Mouse (Mus musculus) embryonic facial prominence, embryonic 11.5 days (tissue): ENCODE results near the gene Gm3776. TPM values are rescaled to one million over a fixed set of nuclear protein-coding genes. Genes with fewer than 3 reads are reported as not detected.
"Not testable (repeated sequence)": the region's sequence is repeated elsewhere in the genome, so short reads cannot be mapped to it uniquely, and the experiment has no call there.

Experiments used
- ATAC-seq: fragments of 200-750 bp; cut with Nextera tagmentation; replicated peaks from 2 replicates; pipeline ENCODE4 v1.8.0; 2017; ENCODE audit warnings: low read depth; ENCODE audit not compliant: insufficient number of reproducible peaks, low FRiP score, low TSS enrichment
- DNase-seq: peaks from one replicate; pipeline ENCODE4 v3.0.0-alpha.2; 2015; ENCODE audit warnings: low spot score
- H3K27ac ChIP-seq: fragments of 300-500 bp; sonication (generic); replicated peaks from 2 replicates; pipeline ENCODE4 v1.5.1; 2014; ENCODE audit warnings: mild to moderate bottlenecking, low read depth, low read length, control low read depth
- H3K27me3 ChIP-seq: fragments of 300-500 bp; sonication (generic); 2 replicates; pipeline ENCODE4 v1.6.1; 2014; ENCODE audit warnings: mild to moderate bottlenecking, low read length, moderate library complexity, mixed read lengths; ENCODE audit not compliant: control insufficient read depth, insufficient read depth
- H3K36me3 ChIP-seq: fragments of 300-500 bp; sonication (generic); replicated peaks from 2 replicates; pipeline ENCODE4 v1.6.1; 2014; ENCODE audit warnings: low read depth, mild to moderate bottlenecking, low read length, moderate library complexity, mixed read lengths; ENCODE audit not compliant: control insufficient read depth, insufficient read depth
- H3K4me1 ChIP-seq: fragments of 300-500 bp; sonication (generic); 2 replicates; pipeline ENCODE4 v1.6.1; 2014; ENCODE audit warnings: low read length, mixed read lengths; ENCODE audit not compliant: control insufficient read depth, insufficient read depth
- H3K4me2 ChIP-seq: fragments of 300-500 bp; sonication (generic); 2 replicates; pipeline ENCODE4 v1.6.1; 2014; ENCODE audit warnings: low read depth, mild to moderate bottlenecking, control low read depth, low read length, moderate library complexity
- H3K4me3 ChIP-seq: fragments of 300-500 bp; sonication (generic); 2 replicates; pipeline ENCODE4 v1.5.1; 2014; ENCODE audit warnings: low read depth, low read length, control low read depth
- H3K9ac ChIP-seq: fragments of 300-500 bp; sonication (generic); replicated peaks from 2 replicates; pipeline ENCODE4 v1.6.1; 2014; ENCODE audit warnings: mild to moderate bottlenecking, control low read depth, low read length
- H3K9me3 ChIP-seq: fragments of 300-500 bp; sonication (generic); replicated peaks from 2 replicates; pipeline ENCODE4 v1.6.1; 2016; ENCODE audit warnings: mild to moderate bottlenecking, low read length, inconsistent platforms, mixed read lengths; ENCODE audit not compliant: control insufficient read depth
- WGBS: fragments of 180-500 bp; shearing (Covaris S2); extraction: QIAGEN DNeasy Blood & Tissue Kit; methylation state at CpG from one replicate; pipeline ENCODE4 v1.1.7; 2014; 5-methylcytosine and 5-hydroxymethylcytosine counted together
- polyA plus RNA-seq: library from polyadenylated mRNA; unstranded; fragments of >200 nt; fragmentation: Nextera tagmentation; extraction: Ambion mirVana; gene quantifications from 2 replicates; pipeline ENCODE4 v1.2.1, GENCODE M21; 2014

Gm3776 gene
- polyA plus RNA-seq, 1 experiment from 2014 or later: not detected

- not testable (repeated sequence) for ATAC-seq, H3K9me3 ChIP-seq, H3K27me3 ChIP-seq, H3K4me1 ChIP-seq, H3K4me2 ChIP-seq, H3K9ac ChIP-seq, H3K36me3 ChIP-seq, DNase-seq, H3K4me3 ChIP-seq, H3K27ac ChIP-seq
- 0% methylated on average over 1 of the region's 6 CpGs for WGBS
These were observed 2.8 kb downstream of the Gm3776 start for GRCm38 (mm10) chr9:78259688-78260087.

GRCm38 (mm10) chr9:78270945-78271344 lies 14.0 kb downstream of the Gm3776 start:
- H3K9ac ChIP-seq, H3K36me3 ChIP-seq, H3K9me3 ChIP-seq, DNase-seq, H3K4me3 ChIP-seq, H3K4me2 ChIP-seq, H3K27ac ChIP-seq, ATAC-seq, H3K4me1 ChIP-seq, H3K27me3 ChIP-seq: not testable (repeated sequence)
- WGBS: 80% methylated on average over 3 of the region's 3 CpGs

- H3K27me3 ChIP-seq, DNase-seq, H3K27ac ChIP-seq, H3K4me3 ChIP-seq, H3K36me3 ChIP-seq, H3K9ac ChIP-seq, ATAC-seq, H3K4me2 ChIP-seq, H3K4me1 ChIP-seq, H3K9me3 ChIP-seq: not testable (repeated sequence)
- WGBS: 82% methylated on average over 4 of the region's 4 CpGs
These were observed 25.2 kb downstream of the Gm3776 start for GRCm38 (mm10) chr9:78282002-78282711.

- not testable (repeated sequence) for H3K9me3 ChIP-seq, H3K27me3 ChIP-seq, DNase-seq, H3K4me3 ChIP-seq, ATAC-seq, H3K36me3 ChIP-seq, H3K27ac ChIP-seq, H3K4me2 ChIP-seq, H3K4me1 ChIP-seq, H3K9ac ChIP-seq
- 67% methylated on average over 1 of the region's 1 CpGs for WGBS
These were observed 32.1 kb downstream of the Gm3776 start for GRCm38 (mm10) chr9:78289063-78289462.

GRCm38 (mm10) chr9:78289723-78290122 lies 32.8 kb downstream of the Gm3776 start, which contains the start of gene Gm10639:
Gm10639 (plus strand) TSS chr9:78289923.
- not testable (repeated sequence) for H3K36me3 ChIP-seq, H3K9me3 ChIP-seq, DNase-seq, ATAC-seq, H3K4me3 ChIP-seq, H3K27ac ChIP-seq, H3K4me2 ChIP-seq, H3K9ac ChIP-seq, H3K4me1 ChIP-seq, H3K27me3 ChIP-seq
- 88% methylated on average over 3 of the region's 3 CpGs for WGBS

GRCm38 (mm10) chr9:78292462-78292861 lies 35.5 kb downstream of the Gm3776 start:
- not testable (repeated sequence) for H3K9ac ChIP-seq, H3K9me3 ChIP-seq, H3K27me3 ChIP-seq, H3K4me1 ChIP-seq, H3K36me3 ChIP-seq, DNase-seq, H3K4me3 ChIP-seq, ATAC-seq, H3K27ac ChIP-seq, H3K4me2 ChIP-seq
- 91% methylated on average over 8 of the region's 8 CpGs for WGBS

- H3K4me2 ChIP-seq, H3K27me3 ChIP-seq, DNase-seq, H3K27ac ChIP-seq, H3K9ac ChIP-seq, H3K9me3 ChIP-seq, H3K4me3 ChIP-seq, ATAC-seq, H3K4me1 ChIP-seq, H3K36me3 ChIP-seq: not testable (repeated sequence)
- WGBS: 80% methylated on average over 1 of the region's 1 CpGs
These were observed 36.8 kb downstream of the Gm3776 start for GRCm38 (mm10) chr9:78293683-78294082.

- not testable (repeated sequence) for H3K9me3 ChIP-seq, H3K9ac ChIP-seq, H3K36me3 ChIP-seq, ATAC-seq, H3K4me2 ChIP-seq, H3K4me3 ChIP-seq, H3K4me1 ChIP-seq, H3K27me3 ChIP-seq, H3K27ac ChIP-seq, DNase-seq
- 76% methylated on average over 5 of the region's 7 CpGs for WGBS
These were observed 37.9 kb downstream of the Gm3776 start for GRCm38 (mm10) chr9:78294781-78295180.
